Mouse (Mus musculus): Measurements from ENCODE around the gene Lmx1b.

- no peak for TF ChIP-seq CTCF (IDR thresholded peaks at IDR 0.05; ENCODE audit: low read depth)
- no peak for TF ChIP-seq EP300 (optimal IDR thresholded peaks at IDR 0.05)
Measured at GRCm38 (mm10) chr2:33683594-33683993, 43.3 kb upstream of the Lmx1b start.

Data from stomach, postnatal 0 days (tissue).